Mouse (Mus musculus) small intestine, adult 2 months (tissue): Measurements from ENCODE around the gene Grb10.

Experiments used
- CTCF ChIP-seq: fragments of 200-500 bp; IDR thresholded peaks from 2 replicates; pipeline ENCODE4 v1.5.1; 2012; ENCODE audit warnings: low read depth, mild to moderate bottlenecking, control low read depth, inconsistent platforms, low read length, moderate library complexity, mixed read lengths; ENCODE audit not compliant: insufficient replicate concordance, insufficient read length; ENCODE audit errors: extremely low read depth
- POLR2A ChIP-seq: fragments of 200-500 bp; IDR thresholded peaks from 2 replicates; pipeline ENCODE4 v1.6.1; 2012; ENCODE audit warnings: low read depth, mild to moderate bottlenecking, control low read depth, inconsistent platforms, low read length, moderate library complexity

- no peak for TF ChIP-seq POLR2A
- TF ChIP-seq CTCF, result no peak
These were observed 1.9 kb upstream of the Grb10 start for GRCm38 (mm10) chr11:12040391-12040790.
